Mouse (Mus musculus) adrenal gland, postnatal 25 days (tissue): ENCODE measurements around the gene Atp13a3. TPM values are rescaled to one million over a fixed set of nuclear protein-coding genes. Genes with fewer than 3 reads are reported as not detected.
"Not testable (repeated sequence)": the region's sequence is repeated elsewhere in the genome, so short reads cannot be mapped to it uniquely, and the experiment has no call there.

Source experiments
- DNase-seq: peaks from one replicate; pipeline ENCODE4 v3.0.0; 2021; ENCODE audit warnings: mixed read lengths
- long read RNA-seq: library from polyadenylated mRNA; stranded (forward); transcript quantifications from one replicate; pipeline ENCODE4 v2.0.0, GENCODE M21; 2021
- total RNA-seq: library from RNA; stranded (reverse); gene quantifications from 2 replicates; pipeline ENCODE4 v1.2.3, GENCODE M21; 2021

Atp13a3 gene
- 57.2 and 75.3 TPM in 2 replicates for total RNA-seq
- long read RNA-seq, partial matches to known transcripts = 3 of 13 reads
- long read RNA-seq, other reads (novel, unspliced or antisense) = 10 of 13 reads

DNA sequence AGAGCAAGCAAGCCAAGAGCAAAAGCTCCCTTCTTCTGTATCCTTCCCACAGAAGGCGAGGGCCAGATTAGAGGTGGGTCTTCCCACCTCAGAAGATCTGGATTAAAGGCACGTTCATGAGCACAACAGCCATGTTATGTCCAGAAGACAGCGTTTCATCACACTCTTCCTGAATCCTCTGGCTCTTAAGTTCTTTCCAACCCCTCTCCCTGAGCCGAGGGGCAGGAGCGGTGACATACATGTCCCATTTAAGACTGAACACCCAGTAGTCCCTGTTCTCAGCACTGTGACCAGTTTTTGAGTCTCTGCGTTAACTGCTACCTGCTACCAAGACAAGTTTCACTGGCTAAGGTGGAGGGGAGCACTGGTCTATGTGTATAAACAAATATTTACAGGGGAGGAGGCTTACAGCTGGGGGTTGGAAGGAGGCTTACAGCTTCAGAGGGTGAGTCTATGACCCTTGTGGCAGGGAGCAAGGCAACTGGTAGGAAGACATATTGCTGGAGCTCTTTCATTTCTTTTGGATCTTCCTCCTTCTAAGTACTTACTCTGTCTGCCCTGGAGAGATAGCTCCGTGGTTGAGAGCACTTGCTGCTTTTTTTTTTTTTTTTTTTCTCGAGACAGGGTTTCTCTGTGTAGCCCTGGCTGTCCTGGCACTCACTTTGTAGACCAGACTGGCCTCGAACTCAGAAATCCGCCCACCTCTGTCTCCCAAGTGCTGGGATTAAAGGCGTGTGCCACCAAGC, at the start of gene Atp13a3:
Gene Atp13a3, minus strand, starts transcription at position 51 of the 746 bp plus-strand sequence.
- no peak for DNase-seq

DNA sequence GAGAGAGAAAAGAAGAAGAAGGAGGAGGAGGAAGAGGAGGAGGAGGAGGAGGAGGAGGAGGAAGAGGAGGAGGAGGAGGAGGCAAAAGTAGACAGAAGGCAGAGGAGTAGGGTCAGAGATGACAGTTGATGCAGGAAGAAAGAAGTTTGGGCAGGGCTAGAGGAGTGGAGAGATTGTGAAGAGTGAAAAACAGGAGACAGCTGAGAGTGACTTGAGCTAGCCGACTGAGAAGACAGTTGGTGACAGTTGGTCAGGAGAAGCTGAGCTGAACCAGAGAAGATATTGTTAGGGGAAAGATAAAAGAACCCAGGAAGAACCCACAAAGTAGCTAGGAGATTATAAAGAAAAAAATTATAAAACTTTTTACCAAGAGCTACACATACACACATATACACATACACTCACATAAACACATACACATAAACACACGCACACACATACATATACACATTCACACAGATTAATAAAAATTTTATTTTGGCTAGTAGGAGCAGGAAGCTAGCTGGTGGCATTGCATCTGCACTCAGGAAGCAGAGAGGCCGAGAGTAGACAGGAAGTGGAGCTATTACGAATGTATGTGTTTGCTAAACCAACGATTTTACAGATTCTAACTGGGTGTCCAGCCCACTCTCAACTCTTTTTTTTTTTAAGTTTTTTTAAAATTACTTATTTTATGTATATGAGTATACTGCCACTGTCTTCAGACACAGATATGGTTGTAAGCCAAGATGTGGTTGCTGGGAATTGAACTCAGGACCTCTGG, 47.6 kb upstream of the Atp13a3 start:
- DNase-seq = no peak

DNA sequence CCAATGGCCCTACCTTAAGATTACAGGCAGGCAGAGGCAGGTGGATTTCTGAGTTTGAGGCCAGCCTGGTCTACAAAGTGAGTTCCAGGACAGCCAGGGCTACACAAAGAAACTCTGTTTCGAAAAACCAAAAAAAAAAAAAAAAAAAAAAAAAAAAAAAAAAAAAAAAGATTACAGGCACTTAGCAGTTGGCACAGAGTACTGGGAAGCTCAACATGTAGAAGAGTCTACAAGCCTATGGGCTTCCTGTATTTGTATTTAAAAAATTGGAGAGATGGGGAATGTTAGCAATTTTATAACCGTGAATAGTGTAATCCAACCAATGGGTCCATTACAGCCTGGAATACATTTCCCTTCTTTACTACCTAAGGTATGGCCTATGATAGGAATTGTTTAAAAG, 45.4 kb upstream of the Atp13a3 start:
- DNase-seq = not testable (repeated sequence)

DNA sequence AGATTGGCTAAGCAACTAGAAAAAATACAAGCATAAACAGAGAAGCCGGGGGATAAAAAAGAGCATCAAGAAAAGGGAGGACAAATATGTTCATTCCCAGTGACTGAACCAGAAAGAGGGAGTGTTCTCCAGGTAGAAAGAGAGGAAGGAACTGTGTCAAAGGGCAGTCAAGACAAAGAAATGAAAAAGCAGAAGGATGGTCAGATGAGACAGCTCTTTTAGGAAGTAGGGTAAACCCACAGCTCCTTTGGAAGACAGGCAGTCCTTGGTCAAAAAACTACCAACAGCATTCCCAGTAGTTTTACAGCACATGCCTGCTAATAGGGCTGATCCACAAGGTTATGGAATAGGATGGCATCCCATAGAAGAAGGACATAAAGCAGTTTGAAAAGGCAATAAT, 43.2 kb upstream of the Atp13a3 start:
- no peak for DNase-seq

DNA sequence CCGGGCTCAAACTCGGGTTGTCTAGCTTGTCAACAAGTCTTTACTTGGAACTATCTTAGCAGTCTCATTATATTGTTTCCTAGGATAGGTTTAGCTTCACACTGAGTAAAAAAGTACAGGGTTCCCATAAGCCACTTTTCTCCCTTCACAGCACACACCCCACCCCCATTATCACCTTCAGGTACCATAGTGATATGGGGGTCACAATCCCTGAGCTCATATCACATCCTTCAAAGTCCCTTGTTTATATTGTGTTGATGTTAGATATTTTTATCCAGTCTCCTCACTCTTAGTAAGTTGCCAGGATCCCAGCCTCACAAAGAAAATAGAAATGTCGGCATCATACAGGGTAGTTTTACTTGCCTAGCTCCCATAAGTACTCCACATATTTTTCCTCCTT, 42.4 kb upstream of the Atp13a3 start:
- no peak for DNase-seq

DNA sequence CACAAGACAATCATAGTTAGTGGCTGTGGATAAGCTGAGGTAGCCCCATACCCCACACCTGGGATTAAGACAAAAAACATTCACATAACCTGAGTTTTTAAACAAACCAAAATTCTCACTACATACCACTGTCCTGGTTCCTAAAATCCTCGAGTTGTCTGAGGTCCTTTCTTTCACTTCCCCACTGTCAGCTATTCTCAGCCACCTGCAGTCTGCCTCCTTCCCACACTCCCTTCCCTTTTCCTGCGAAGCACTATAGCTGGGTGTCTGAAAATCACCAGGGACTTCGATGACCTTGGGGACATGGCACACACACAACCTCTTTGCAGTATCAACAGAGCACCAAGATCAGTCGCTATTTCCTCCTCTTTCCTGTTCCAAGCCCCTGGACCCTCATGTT, 41.9 kb upstream of the Atp13a3 start:
- no peak for DNase-seq

DNA sequence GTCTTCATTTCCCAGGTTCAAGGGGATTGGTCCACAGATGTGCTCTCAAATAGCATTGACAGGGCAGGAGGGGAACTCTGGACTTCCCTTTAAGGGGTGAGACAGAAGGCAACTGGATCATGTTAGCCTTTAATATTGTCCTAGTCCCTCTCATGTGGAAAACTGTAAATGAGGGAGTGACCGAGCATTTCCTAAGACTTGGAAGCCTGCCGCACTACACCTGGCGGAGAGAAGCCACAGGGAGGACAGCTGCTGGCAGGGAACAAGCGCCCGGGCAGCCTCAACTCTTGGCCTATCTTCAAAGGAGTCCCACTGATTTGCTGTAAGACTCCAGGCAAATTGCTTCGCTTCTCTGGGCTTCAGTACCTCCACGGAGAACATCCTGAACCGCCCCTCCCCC, 37.6 kb upstream of the Atp13a3 start:
- no peak for DNase-seq

DNA sequence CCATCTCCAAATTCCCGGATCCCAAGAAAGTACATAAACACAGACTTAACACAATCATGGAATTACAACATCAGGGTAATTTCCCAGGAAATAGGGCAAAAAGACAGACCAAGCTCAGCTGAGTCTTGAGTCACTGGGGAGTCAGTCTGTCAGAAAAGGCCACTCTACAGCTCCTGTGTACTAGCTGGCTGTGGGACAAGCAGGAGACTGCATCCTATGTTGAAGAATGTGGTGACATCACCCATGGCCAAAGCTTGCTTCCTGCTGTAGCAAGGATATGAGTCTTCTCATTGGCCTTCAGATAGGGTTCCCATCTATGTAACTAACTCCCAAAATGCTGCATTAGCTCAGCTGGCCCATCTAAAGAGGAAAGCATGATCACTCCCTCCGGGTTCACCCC, 36.7 kb upstream of the Atp13a3 start:
- peak; percentile 24 for DNase-seq

DNA sequence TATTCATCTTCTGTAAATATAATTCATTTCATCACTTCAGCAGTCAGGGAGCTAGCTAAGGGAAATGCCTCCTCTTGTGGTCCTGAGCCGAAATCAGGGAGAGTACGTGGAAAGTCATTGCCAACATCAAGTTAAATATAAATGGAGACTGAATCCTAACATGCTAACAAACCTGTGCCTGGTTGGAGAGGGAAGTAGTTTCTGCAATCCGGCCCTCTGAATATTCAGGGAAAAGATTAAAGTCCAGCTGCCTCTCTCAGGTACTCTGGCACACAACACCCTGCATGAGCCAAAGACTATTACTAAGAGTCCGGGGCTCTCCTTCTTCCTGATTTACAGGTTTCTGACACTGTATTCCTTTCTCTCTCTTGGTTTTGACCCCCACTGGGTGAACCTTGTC, 35.6 kb upstream of the Atp13a3 start:
- no peak for DNase-seq

DNA sequence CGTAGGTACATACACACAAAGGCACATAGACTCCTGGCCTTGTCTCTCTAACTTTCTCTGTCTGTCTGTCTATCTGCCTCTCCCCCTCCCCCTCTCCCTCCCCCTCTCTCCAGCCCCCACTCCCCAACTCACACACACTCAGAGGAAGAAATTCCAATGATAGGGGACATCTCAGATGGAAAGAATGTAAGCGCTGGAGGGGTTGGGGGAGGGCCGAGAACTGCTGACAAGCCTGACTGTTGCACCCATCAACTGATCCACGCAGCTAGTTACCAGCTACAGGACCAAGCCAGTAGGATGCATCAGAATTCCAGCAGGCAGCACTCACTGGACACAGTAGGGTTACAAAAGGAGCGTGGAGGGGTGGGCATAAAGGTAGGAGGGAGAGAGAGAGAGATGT, 34.1 kb upstream of the Atp13a3 start:
- no peak for DNase-seq

DNA sequence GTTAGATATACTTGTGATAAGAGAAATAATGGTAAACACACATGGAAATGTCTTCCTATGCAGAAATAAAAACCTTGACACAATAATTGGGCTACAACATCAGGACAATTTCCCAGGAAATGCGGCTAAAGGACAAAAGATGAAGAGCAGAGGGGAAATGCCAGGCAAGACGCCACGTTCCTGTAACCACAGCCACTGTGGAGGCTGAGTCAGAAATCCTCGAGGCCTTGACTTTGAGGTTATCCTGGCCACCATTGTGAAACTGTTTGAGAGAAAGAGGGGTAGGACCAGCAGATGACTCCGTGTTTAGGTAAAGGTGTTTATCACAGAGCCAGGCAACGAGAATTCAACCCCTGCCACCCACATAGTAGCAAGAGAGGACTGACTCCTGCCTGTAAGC, 33.6 kb upstream of the Atp13a3 start:
- DNase-seq = peak; percentile 54

DNA sequence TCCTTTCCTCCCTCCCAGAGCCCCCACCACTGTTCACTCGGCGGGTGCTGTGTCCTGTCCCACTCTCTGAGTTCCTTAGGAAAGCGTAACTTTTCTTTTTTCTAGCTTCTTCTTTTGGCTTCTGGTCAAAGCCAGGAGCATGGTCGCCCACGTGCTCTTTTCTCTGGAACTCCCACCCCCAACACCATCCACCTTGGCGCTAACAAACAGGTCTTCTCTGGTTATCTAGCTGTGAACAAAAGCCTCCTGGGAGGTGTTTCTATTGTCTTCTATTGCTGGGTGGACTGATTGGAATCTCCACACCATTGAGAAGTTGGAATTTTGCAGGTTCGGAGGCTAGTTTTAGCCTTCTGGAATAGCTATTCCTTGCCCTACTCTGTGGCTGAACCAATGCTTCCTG, 30.5 kb upstream of the Atp13a3 start:
- no peak for DNase-seq

DNA sequence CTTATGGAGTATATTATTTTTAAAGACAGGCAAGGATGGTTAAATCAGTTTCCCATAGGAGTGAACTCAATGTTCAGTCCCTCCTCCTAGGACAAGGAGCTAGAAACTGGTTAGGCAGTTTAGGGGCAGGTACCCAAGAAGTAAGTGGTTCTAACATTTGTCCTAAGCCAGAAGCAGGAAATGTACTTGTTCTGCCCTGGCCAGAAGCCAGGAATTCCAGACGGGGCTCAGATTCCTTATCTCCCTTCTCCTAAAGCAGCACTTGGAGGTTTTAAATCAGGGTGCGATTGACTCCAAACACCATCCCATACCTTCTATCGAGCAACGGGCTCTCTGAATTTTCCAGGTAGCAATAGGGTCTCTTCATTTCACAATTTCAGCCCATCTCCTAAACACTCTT, 29.6 kb upstream of the Atp13a3 start:
- DNase-seq = no peak

DNA sequence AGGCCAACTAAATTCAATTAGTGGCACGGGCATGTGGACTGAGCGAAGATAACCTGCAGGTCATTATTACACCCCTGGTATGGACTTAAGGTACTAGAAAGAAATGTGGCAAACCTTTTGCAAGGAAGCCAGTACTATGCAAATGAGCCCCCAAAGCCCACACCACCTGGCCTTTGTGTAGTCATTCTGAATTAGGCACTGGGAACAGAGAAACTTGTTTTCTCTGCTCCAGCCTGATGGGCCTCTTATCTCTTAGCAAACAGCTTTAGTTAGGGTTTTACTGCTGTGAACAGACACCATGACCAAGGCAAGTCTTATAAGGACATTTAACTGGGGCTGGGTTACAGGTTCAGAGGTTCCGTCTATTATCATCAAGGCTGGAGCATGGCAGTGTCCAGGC, 27.4 kb upstream of the Atp13a3 start:
- no peak for DNase-seq

DNA sequence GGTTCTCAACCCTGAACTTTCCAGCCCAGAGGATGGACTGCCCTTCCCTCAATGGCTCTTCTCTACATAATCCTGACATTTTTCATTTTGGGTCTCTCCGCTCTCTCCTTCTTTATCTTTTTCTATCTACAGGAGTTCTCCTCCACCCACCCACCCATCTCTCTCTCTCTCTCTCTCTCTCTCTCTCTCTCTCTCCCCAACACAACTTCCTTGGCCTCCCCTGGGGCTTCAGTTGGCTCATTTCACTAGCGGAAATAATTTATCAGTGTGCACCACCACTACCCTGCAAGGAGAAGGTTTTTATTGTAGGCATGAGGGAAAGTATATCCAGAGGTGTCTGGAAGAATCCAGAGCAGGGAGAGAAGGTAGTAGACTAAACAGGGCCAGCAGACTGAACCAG, 26.3 kb upstream of the Atp13a3 start:
- DNase-seq = no peak

DNA sequence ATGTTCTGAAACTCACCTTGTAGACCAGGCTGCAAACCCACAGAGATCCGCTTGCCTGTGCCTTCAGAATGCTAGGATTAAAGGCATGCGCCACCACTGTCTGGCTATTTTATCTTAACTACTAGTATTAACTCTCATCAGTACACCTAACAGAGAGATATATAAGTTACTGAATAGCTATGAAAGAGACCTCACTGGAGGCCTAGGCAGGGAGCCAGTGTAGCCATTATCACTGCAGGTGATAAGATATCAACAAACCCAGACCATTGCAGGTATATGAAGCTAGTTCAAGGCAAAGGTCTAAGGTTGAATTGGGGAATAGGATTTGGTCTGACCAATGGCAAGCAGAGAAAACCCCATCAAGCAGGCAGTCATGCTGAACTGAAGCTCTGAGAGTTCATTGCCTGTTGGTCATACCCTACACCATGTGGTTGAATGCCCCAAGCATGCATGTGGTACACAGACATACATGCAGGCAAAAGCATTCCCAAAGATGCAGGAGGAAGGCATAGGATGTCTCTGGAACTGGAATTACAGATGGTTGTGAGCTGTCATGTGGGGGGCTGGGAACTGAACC, 24.8 kb upstream of the Atp13a3 start:
- no peak for DNase-seq

DNA sequence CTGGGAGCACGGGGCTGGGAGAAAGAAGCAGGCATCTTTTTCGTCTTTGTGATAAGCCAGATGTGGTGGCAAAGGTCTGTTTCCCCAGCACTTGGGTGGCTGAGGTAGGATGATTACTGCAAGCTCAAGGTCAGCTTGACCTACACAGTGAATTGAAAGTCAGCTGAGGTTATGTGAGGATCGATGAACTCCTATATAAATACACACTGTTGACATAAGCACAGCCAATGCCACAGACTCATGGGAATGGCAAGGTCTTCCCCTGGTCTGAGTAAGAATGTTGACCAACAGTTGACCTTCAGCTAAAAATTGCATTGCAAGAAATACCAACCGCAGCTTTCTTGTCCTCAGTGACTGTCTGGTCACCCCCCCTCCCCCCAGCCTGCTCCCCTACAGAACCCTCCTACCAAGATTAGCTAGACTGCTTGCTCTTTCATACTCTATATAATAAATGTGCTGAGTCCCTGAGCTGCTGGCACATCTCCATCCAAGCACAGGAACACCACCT, 23.0 kb upstream of the Atp13a3 start:
- DNase-seq = no peak

DNA sequence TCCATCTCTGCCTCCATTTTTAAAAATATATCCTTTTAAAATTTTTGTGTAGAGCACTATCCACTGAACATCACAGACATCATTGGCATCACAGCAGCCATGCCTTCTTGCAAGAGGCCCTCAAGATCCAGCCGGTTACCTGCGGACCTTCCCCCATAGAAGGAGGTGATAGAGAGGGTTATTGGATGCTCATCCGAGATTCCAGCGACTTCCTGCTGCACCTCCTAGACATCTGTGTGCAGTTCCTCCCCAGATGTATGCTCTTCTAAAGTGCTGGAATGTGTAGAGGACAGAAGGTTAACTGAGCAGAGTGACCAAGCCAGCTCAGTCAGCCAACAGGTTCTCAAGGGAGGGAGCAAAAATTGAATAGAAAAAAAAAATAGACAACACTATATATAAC, 21.7 kb upstream of the Atp13a3 start:
- DNase-seq = no peak

DNA sequence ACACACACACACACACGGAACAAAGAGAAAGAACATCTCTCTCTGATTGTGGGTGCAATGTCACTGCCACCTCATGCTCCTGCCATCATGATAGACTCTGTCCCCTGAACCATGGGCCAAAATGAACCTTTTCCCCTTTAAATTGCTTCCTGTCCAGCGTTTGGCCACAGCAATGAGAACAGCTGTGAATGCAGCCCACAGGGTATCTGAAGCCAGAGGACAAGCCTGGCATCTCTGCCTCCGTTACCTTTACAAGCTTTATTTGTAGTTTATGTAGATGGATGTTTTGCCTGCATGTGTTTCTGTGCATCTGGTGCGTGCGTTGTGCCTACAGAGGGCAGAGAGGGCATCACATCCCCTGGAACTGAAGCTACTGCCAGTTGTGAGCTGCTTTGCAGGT, 21.2 kb upstream of the Atp13a3 start:
- DNase-seq = no peak

DNA sequence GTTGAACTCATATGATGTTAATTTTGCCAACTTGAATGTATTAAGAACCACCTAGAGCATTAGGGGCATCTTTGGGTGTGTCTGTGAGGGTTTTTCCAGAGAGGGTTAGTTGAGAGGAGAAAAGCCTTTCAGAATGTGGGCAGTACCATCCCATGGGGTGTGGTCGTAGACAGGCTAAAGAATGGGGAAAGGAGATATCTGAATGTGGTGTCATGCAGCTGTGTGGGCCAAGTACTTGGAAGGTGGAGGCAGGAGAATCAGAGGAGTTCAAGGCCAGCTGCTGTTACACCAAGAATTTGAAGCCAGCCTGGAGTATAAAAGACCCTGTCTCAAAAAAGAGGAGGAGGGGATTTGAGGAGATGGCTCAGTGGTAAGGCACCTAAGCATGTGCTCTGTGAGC, 20.2 kb upstream of the Atp13a3 start:
- DNase-seq = no peak

DNA sequence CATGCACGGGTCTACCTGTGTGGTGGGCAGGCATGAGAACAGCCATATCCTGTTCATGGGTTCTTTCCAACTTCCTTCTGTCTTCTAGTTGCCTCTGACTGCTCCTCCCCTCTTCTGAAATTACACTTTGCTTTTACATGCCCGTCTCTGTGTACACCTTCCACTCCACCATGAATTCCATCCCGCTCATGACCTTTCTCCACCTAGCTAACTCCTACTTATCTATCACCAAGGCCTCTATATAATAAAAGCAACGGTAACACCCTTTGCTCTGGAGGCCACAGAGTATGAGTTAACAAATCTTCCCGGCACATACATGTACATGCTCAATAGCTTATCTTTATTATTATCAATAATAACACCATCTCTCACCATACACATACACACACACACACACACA, 18.3 kb upstream of the Atp13a3 start:
- DNase-seq = no peak

DNA sequence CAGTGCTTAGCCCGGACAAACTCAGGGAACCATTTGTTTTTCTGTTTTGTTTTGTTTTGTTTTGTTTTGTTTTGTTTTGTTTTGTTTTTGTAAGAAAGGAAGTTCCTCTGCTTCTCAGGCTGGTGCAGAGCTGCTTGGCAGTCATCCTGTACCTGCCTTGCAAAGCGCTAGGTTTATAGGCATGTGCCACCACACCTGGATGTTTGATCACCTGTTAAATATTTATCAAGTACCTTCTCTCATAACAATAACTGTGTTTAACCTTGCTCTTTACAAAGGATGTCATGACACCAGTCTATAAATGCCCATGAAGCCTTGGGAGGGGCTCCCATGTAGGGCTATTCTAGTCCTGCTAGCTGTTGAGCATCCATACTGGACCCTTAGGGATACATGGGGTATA, 10.9 kb upstream of the Atp13a3 start:
- DNase-seq = no peak

DNA sequence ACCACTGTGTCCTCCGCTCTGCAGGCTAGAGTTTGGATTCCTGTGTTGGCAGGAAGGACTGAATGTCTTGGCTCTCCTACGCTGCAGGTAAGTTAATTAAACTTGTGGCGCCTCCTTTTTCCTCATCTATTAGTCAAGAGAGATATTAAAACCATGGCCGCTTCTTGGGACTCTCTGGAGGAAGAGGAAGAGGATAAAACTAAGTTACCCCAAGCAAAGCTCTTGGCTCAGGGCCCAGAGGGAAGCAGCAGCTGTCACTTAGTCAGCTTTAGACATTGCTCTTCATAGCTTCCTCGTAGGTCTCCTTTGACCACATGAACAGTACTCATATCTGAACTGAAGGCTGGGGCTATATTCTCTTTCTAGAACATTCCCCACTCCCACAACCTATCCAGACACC, 10.5 kb upstream of the Atp13a3 start:
- DNase-seq = no peak
